Mouse (Mus musculus) G1E (cell line): ENCODE results near the gene Cdkn1a.

Experiments
- CTCF ChIP-seq: IDR thresholded peaks from 2 replicates; pipeline ENCODE4 v1.5.1; 2012; ENCODE audit warnings: low read depth, low read length, inconsistent platforms, mixed read lengths
- GATA1 ChIP-seq: IDR thresholded peaks from 2 replicates; pipeline ENCODE4 v1.6.1; 2012; ENCODE audit warnings: borderline replicate concordance, low read length, inconsistent platforms, mixed read lengths
- TAL1 ChIP-seq: conservative IDR thresholded peaks from 2 replicates; pipeline ENCODE4 v1.6.1; 2012; ENCODE audit warnings: low read depth, low read length, inconsistent platforms, mixed read lengths

DNA sequence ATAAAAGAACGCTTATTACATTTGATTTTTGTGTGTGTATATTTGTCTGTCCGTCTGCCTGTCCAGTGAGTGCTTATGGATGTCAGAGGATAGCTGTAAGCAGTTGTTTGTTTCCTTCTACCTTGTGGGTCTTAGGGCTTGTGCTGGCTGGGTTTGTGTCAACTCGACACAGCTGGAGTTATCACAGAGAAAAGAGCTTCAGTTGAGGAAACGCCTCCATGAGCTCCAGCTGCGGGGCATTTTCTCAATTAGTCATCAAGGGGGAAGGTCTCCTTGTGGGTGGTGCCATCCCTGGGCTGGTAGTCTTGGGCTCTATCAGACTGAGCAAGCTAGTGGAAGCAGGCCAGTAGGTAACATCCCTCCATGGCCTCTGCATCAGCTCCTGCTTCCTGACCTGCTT, 22.9 kb upstream of the Cdkn1a start:
- TF ChIP-seq CTCF (no peak), TAL1 (no peak), GATA1 (no peak)
